Mouse (Mus musculus): ENCODE data around the gene Endog. TPM values are rescaled to one million over a fixed set of nuclear protein-coding genes. Genes with fewer than 3 reads are reported as not detected.

Gene Endog
- total RNA-seq, 2 experiments from 2014 or later: 51.4 to 54.6 TPM

DNA sequence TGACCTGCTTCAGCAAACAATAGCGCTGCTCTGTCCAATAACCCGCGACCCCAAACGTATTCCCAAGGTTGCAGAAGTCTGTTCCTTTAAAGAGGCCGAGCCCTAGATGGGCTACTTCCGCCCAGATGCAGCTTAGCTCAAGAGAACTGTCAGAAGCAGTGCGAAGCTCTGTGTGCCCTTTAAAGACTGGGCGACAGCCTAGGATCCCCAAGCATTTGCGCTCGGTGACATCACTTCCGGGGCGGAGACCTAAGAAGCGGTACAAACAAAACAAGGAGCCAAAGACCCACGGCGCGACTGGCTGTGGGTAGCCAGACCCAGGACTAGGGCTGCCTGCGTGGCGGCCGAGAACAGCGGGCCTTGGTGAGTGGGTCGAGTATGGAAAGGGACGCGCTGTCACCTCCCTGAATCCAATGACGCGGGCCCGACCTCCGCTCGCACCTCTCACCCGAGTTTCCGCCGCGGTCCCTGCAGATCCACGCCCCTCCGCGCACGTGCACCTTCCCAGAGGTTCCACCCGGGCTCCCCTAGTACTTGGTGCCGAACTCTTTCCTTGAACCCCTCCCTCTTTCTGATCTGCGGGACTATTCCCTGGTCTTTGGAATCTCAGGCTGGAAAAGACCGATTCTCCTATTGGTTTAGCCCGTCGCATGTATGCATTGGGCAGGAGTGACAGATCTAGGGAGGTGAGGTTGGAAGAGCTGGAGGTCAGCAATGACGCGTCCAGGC, 34.5 kb downstream of the Endog start, which contains the start of gene Kyat1:
Gene Kyat1, minus strand, starts transcription at position 219 of the 729 bp plus-strand sequence.
- intact Hi-C loops (cut with DNase I): loop anchor here (2.0 kb wide), 1 partner anchor 31 kb away; the partner anchor contains the start of gene Lrrc8a
- peak; percentile 92 for DNase-seq

DNA sequence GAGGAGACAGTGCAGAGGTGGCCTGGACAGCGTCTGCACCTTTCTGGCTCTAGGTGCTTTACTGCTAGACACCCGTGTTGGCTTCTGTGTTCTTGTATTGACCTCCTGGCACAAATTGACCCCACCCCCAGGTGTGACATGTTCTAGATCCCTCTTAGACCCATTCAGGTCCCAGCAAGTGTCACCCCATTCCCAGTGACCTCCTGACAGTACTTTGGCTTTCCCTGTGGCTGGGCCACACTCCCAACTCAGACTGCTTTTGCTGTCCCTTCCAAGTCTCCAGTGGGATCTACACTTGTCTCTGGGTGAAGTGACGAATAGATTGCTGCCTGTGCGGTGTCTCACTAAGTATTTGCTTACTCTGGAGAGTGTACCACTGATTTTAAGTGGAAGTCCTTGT, 36.1 kb downstream of the Endog start:
- intact Hi-C loops (cut with DNase I): loop anchor here (2.0 kb wide), 1 partner anchor 29 kb away; the partner anchor contains the start of gene Lrrc8a
- no peak for DNase-seq

DNA sequence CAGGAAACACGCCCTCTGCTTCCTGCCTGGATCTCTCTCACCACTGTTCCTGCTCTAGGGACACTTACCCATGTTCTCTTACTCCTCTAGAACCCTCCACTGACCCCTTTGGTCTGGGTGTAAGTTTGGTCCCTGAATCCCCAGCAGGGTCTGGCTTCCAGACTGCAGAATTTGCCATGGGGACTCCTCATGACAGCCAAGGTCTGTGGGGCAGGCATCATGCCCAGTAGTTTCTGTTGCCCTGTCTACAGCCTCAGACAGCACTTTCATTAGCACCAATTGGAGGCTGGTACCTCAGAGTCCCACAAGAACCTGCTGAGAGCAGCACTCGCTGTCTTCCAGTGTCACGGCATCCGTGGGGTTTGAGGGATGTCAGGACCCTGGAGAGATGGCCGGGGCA, 36.6 kb downstream of the Endog start:
- intact Hi-C loops (cut with DNase I): loop anchor here (2.0 kb wide), 1 partner anchor 29 kb away; the partner anchor contains the start of gene Lrrc8a
- DNase-seq: no peak

DNA sequence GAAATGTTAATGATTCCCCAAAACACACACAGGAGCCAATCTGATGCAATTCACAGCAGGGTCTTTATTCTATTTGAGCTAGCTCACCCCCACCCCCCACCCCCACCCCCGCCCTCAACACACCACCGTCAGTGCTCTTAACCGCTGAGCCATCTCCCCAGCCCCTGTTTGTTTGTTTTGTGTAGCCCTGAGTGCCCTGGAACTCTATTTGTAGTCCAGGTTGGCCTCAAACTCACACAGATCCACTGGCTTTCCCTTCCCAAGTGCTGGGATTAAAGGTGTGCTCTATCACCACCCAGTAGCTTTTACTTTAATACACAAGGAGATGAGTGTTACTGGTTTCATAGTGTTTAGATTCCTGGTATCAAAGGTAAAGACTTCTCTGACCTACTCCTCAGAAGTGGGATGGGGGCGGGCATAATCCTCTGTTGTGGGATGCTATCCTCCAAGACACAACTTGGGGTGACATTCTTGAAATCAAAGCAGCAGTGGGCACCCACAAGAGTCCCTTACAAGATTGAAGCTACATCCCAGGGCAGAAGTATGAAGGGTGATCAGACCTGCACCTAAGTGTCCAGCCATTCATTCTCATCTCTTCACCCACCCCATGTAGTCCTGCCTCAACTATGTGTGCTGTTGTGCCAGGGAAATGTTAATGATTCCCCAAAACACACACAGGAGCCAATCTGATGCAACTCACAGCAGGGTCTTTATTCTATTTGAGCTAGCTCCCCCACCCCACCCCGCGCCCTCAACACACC, 40.3 kb downstream of the Endog start:
- intact Hi-C loops (cut with DNase I): no loop called here

DNA sequence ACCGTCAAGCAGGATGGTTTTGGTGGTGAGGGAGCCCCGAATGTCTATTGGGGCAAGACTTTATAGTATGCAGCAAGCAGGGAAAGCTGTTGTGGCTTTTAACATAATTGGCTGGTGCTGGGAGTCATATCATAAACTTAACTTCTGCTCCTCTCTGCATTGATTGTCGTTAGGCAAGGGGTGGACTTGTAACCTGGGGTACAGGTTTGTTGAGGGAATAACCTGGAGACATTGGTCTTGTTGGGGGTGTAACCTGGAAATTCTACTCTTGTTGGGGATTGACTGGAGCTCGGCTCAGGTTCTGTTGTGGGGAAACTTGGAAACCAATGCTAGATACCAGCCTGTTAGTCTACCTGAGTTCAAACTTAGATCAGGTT, 40.9 kb downstream of the Endog start:
- intact Hi-C loops (cut with DNase I): no loop called here
- no peak for DNase-seq

More for the DNA sequence above, 40.3 kb downstream of the Endog start:
- no peak for DNase-seq

DNA sequence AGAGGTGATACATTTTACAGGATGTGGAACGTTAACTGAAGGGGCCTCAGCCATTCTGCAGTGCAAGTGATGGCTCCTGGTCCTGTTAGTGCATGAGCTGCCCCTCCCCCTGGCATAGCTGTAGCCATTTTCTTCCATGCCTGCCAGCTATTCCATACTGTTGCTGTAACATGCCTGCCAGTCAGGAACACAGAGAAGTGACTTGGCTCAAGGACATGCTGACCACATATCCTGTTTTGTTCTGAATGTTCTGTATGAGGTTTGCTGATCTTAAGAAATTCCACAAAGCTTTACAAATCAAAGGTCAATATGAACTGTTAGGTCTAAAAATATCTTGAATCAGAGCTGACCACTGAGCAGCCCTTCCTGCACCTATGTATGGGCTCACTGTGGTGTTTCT, 41.7 kb downstream of the Endog start:
- intact Hi-C loops (cut with DNase I): no loop called here
- DNase-seq: no peak

DNA sequence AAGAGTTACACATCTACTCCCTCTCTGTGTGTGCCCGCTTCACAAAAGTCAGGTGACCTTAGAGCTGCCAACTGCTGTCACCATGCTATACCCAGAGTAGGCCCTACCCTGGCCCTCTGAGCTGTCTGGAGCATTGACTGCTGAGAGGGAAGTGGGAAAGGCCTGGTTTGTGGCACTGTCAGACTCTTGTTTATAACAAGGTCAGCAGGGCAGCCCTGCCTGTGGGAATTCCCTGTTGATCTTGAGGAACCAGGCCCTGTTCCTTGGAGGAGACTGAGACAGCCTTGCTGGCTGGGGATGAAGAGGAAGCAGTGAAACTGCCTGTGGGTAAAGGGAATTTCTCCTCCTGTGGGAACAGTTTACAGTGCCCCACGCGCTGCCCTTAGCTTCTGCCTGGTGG, 43.5 kb downstream of the Endog start:
- no peak for DNase-seq
- intact Hi-C loops (cut with DNase I): no loop called here

DNA sequence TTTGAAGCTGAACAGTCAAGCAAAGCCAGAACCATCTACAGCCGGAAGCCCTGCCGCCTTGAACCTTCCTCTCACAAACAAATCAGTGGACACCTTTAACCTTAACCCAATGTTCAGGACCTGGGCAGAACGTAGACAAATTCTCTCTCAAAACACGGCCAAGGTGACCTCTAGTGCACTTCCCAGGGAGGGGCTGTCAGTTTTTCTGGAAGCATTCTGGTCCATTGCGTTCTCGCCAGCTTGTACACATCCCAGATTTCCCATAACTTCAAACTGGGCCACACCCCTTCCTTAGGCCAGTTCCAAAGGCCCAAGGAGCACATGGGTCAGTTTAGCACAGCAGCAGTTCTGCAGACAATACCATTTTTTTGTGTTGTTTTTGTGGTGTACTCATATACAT, 44.2 kb downstream of the Endog start:
- intact Hi-C loops (cut with DNase I): no loop called here
- no peak for DNase-seq

DNA sequence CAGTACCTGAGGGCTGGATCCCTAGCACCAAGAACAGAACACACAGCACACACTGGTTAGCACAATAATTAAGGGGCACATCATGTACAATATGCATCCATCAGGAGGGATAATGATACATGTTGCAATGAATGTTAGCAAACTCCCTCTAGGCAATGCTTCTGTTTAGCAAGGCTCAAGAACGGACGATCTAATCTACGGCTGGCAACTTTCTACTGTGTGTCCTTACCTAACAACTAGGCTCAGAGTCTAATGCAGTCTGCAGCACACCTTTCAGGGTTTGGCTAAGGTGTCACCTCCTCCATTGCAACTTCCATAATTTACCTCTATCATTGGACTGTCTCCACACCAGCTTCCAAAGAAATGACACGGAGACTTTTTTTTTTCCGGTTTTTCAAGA, 45.0 kb downstream of the Endog start:
- DNase-seq: no peak
- intact Hi-C loops (cut with DNase I): no loop called here

Other genes starting within 250 kb of the Endog start
- gene Gle1, start 236.1 kb upstream of the Endog start, total RNA-seq (2021): 10 to 100 TPM; 20.6 to 21.7 TPM
- 10 to 100 TPM; 42.0 to 55.4 TPM for gene Sptan1, start 205.9 kb upstream of the Endog start, total RNA-seq (2021)
- gene Wdr34, start 122.6 kb upstream of the Endog start, total RNA-seq (2021): 1 to 10 TPM; 3.9 to 4.1 TPM
- gene Set, start 114.1 kb upstream of the Endog start, total RNA-seq (2021): 10 to 100 TPM; 81.3 to 93.3 TPM
- 1 to 10 TPM; 2.8 to 5.1 TPM for gene Pkn3, start 93.8 kb upstream of the Endog start, total RNA-seq (2021)
- gene Zdhhc12, start 77.8 kb upstream of the Endog start, total RNA-seq (2021): 1 to 10 TPM; 2.6 to 3.0 TPM
- 10 to 100 TPM; 19.9 to 21.7 TPM for gene Zer1, start 46.9 kb upstream of the Endog start, total RNA-seq (2021)
- gene Tbc1d13, start 37.7 kb upstream of the Endog start, total RNA-seq (2021): 10 to 100 TPM; 11.4 to 12.2 TPM
- gene Spout1, start 7.0 kb downstream of the Endog start, total RNA-seq (2021): 1 to 10 TPM; 4.5 to 4.8 TPM
- 10 to 100 TPM; 26.8 to 29.5 TPM for gene Kyat1, start 34.4 kb downstream of the Endog start, total RNA-seq (2021)
- 10 to 100 TPM; 18.5 to 19.8 TPM for gene Lrrc8a, start 66.2 kb downstream of the Endog start, total RNA-seq (2021)
- 1 to 10 TPM in 1 of 2 experiments, under 1 TPM in 1; 0.99 to 2.0 TPM for gene Gm28035, start 69.1 kb downstream of the Endog start, total RNA-seq (2021)
- 10 to 100 TPM; 18.6 to 20.1 TPM for gene Phyhd1, start 94.7 kb downstream of the Endog start, total RNA-seq (2021)
- gene Gm28038, start 109.5 kb downstream of the Endog start, total RNA-seq (2021): not detected
- 10 to 100 TPM; 20.9 to 21.2 TPM for gene Dolk, start 114.8 kb downstream of the Endog start, total RNA-seq (2021)
- gene Nup188, start 114.9 kb downstream of the Endog start, total RNA-seq (2021): 1 to 10 TPM; 6.9 to 9.1 TPM
- 10 to 100 TPM; 16.3 to 17.6 TPM for gene Sh3glb2, start 187.8 kb downstream of the Endog start, total RNA-seq (2021)
- 10 to 100 TPM; 15.5 to 19.6 TPM for gene Miga2, start 192.7 kb downstream of the Endog start, total RNA-seq (2021)
- 1 to 10 TPM; 5.5 to 6.7 TPM for gene Dolpp1, start 220.8 kb downstream of the Endog start, total RNA-seq (2021)
- 100 to 1,000 TPM; 356 to 381 TPM for gene Crat, start 244.3 kb downstream of the Endog start, total RNA-seq (2021)
- gene Ptpa, start 244.5 kb downstream of the Endog start, total RNA-seq (2021): 10 to 100 TPM; 55.1 to 58.9 TPM

Measured in gastrocnemius, postnatal 36 days (tissue).